Mouse (Mus musculus) thymus, adult 2 months (tissue): ENCODE results near the gene Tmem181a.
"Not testable (repeated sequence)": the region's sequence is repeated elsewhere in the genome, so short reads cannot be mapped to it uniquely, and the experiment has no call there.

ENCODE experiments used
- CTCF ChIP-seq: fragments of 200-500 bp; IDR thresholded peaks from 2 replicates; pipeline ENCODE4 v1.5.1; 2012; ENCODE audit warnings: mild to moderate bottlenecking, control low read depth, low read length, moderate library complexity, borderline replicate concordance; ENCODE audit not compliant: control insufficient read depth, poor library complexity, insufficient read depth; ENCODE audit errors: extremely low read depth
- POLR2A ChIP-seq: fragments of 200-500 bp; IDR thresholded peaks from 2 replicates; pipeline ENCODE4 v1.6.1; 2012; ENCODE audit warnings: mild to moderate bottlenecking, low read length, control low read depth, moderate library complexity; ENCODE audit not compliant: control insufficient read depth, poor library complexity, insufficient read depth; ENCODE audit errors: extremely low read depth

DNA sequence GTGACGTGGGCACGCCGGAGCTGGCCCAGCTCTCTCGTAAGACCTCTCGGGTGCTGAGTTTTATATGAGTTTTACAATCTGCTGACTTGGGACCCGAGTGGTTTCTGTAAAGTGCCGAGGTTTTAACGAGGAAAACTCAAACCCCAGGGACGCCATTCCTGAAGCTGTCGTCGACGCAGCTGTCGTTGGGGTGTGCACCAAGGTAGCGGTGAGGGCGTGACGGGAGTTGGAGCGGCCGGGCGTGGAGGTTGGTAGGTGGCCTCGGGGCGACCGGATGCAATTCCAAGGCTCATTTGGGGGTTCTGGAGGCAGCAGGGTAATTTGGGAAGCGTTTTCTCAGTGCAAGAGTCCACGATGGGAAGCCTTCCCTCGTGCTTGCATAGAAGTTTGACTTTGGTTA, 14.2 kb downstream of the Tmem181a start:
- TF ChIP-seq POLR2A, CTCF: not testable (repeated sequence)
